Mouse (Mus musculus) cortical plate, adult 2 months (tissue): ENCODE data around the gene Lbp.

Experiments used
- CTCF ChIP-seq: fragments of 200-500 bp; IDR thresholded peaks from 2 replicates; pipeline ENCODE4 v1.5.1; 2011; ENCODE audit warnings: mild to moderate bottlenecking, control low read depth, low read length; ENCODE audit not compliant: insufficient read depth; ENCODE audit errors: extremely low read depth
- POLR2A ChIP-seq: fragments of 200-500 bp; IDR thresholded peaks from 2 replicates; pipeline ENCODE4 v1.6.1; 2011; ENCODE audit warnings: mild to moderate bottlenecking, low read length, control low read depth; ENCODE audit not compliant: insufficient read depth; ENCODE audit errors: extremely low read depth

DNA sequence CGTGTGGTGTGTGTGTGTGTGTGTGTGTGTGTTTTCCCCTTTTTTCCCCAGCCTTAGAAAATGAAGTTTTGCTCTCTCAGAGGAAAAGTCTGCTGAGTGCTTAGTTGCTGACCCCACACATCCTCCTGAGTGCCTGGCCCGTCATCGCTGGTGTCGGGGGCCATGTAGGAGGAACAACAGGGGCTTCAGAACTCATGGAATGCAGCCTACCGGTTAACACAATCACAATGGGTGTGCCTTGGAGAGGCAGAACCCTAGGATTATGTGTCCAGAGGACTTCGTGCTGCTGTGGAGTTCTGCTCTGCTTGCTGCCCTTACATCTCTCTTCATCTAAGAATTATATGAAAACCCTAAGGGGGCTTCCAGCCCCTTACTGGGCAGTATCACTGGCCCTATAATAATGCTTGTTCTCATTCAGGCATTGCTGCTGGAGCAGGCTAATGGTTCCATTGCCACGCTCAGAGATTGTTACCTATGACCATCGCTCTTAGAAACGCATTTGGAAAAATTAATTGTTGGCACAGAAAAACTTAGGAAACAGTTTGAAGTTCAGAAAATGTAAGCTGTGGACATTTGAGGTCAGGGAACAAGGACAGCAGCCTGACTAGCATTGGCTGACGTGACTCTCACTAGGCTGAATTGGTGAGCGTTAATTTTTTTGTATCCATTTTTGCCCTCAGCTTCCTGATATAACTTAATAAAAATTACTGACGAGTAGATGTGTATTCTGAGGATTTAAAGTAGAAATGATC, 59.0 kb downstream of the Lbp start:
- TF ChIP-seq CTCF (no peak), POLR2A (no peak)
